Mouse (Mus musculus): ENCODE measurements around the gene Olfr633.

DNA sequence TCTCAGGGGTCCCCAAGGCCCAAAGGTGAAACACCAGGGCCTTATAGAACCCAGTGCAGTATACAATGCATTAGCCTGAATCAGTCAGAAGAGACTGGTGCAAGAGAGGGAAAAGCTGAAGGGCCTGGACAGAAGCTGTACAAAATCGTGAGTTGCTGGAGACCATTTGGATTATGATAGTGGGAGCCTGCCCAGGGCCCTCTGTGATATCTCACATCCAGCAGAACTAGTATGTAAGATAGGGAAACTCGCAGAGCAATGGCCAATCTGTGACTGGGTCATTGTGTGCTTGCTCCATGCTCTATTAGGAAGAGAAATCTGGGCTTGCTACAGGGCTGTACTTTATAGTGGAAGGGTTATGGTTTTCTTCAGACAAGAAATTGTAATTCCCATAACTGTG is 10.0 kb upstream of the Olfr633 start, which contains the start of gene Olfr632:
- TF ChIP-seq HCFC1 (IDR thresholded peaks at IDR 0.05; ENCODE audit: borderline replicate concordance, insufficient read depth, low read length) = no peak
- TF ChIP-seq ZC3H11A (IDR thresholded peaks at IDR 0.05; ENCODE audit: borderline replicate concordance, low read depth, low read length) = no peak
- no peak for TF ChIP-seq ZNF384 (IDR thresholded peaks at IDR 0.05; ENCODE audit: low read depth, low read length)
- no peak for TF ChIP-seq CHD2 (IDR thresholded peaks at IDR 0.05; ENCODE audit: low read depth, low read length)
- no peak for TF ChIP-seq MAFK (IDR thresholded peaks at IDR 0.05; ENCODE audit: insufficient read depth, low read depth, low read length)
